Mouse (Mus musculus) neutrophil, adult 5-6 weeks (primary cell): ENCODE data around the gene Egflam. TPM values are rescaled to one million over a fixed set of nuclear protein-coding genes. Genes with fewer than 3 reads are reported as not detected.

ENCODE experiments used
- ATAC-seq: fragments of 151-379, 151-347 bp; 2 replicates; pipeline ENCODE4 v1.8.0; 2017; ENCODE audit warnings: mild to moderate bottlenecking, moderate TSS enrichment; ENCODE audit not compliant: insufficient number of reproducible peaks, poor library complexity, low FRiP score, severe bottlenecking; ENCODE audit errors: extremely low read depth
- total RNA-seq: library from RNA; stranded (forward); fragments of 200-1000 nt; gene quantifications from 2 replicates; pipeline ENCODE4 v1.2.3, GENCODE M21; 2017

Egflam gene
- total RNA-seq, 1 experiment from 2014 or later, result not detected

DNA sequence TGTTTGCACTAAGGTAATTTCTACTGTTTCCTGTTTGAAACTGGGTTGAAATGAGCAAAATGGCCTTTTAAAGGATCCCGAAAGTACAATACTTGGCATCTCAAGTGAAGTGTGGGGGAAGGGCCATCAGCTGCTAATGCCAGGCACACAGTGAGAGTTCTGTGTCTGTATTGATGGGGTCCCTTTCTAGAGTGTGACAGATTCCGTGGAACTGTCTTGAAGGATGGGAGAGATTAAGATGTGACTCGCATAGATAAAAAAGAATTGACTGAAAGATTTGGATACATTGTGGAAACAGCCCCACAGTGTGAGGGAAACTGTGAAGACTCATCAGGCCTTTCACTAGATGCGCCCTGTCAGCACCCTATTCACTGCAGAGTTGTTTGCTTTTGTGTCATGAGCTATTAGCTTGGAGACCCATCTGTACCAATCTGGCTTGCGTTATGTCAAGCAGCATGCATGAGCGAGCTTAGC is 203.4 kb downstream of the Egflam start:
- no peak for ATAC-seq

DNA sequence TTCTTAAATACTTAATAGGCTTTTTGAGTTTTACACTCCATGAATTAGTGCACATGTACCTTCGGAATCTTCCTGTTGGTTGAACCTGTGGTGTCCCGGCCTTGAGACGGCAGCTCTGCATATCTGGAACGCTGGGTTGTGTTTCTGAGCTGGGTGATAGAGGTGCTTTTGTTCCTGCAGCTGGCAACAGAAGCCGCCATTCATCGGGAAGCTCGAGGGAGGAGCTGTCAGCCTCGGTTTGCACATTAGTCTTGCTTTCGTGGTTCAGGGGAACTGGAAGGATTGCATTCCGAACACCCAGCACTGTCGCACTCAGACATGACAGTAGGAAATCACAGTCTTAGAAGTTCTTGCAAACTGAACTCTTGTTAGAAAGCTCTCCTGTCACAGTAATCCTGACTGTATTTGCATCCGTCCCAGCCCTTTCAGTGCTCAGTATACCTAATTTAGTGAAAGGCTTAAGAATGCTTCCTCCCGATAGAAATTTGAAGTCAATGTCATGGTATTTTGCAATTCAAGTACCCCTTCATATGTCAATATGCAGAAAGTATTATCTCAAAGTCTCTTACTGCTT is 204.0 kb downstream of the Egflam start:
- ATAC-seq, result no peak

DNA sequence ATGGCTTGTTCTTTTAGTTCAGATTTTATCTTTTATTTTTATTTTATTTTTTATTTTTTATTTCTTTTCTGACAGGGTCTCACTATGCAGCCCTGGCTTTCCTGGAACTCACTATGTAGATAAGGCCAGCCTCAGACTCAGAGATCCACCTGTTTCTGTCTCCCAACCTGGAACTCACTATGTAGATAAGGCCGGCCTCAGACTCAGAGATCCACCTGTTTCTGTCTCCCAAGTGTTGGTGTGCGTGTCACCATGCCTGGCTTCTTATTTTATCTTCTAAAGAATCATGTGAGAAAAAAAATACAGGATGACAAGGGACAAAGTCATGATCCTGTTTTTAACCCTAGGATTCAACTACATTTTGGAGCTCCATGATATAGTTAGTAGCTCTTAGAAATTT is 205.6 kb downstream of the Egflam start:
- no peak for ATAC-seq

DNA sequence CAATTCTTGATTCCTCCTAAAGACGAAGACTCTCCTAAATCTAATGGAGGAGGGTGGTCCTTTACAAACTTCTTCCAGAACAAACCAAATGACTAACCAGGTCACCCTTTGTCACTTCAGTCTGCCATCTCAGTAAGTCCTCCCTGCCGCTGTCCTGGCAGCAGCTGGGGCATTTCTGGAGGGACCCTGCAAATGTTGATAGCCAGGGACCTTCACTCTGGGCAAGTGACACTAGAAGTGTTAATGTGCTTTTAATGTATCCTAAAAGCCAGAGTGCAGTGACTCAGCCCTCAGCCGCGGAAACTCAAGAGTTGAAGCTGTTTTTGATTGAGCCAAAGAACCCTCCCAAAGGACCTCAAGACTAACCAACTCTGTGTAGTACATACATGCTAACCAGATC is 207.1 kb downstream of the Egflam start:
- ATAC-seq, result no peak

DNA sequence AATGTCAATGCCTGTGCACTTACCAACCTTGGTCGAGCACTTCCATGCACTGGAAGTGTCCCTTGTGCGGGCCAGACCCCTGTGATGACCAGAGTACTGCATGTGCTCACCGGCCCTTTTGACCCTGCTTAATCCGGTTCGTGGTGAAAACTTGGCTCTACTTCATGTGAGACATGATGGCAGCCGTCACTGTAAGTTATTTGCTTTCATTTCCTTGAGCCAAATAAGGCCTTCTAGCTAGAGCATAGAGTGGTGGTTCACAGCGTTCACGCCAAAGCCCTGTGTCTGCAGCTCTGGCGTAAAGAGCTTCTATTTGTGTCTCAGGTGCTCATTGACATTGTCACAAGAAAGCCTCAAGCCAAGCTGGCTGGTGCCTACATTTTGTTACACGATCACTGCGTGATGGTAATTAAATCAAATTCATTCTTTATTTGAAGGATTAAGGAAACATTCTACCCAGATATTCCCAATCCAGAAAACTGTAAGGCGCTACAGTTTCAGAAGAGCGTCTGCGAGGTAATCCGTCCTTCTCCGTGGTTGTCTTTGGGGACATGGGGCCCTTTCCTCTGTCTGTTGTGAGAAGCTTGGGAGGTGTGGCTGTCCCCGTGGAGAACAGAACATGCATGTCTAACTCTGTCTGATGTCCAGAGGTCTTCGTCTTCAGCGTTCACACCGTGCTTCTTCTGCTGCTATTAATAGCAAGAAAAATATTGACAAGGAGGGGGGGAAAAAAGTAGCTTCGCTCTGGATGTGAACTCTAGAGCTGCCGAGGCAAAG is 208.3 kb downstream of the Egflam start:
- ATAC-seq, result no peak

DNA sequence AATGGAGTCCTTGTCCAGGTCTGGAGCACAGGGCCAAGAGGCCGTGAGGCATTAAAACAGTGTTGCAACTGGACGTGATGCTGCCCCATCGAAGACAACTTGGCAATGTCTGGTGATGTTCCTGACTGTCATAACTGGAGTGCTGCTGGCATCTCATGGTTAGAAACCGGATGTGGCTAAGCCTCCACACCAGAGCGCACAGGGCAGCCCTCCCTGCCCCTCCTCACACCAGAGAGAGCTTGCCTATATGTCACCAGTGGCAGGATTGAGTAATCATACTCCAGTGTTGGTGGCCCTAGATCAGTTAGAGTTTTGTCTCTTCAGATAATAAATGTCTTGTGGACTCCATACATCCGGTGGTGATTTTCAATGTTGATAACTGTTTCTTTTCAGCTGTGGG is 210.5 kb downstream of the Egflam start:
- no peak for ATAC-seq

DNA sequence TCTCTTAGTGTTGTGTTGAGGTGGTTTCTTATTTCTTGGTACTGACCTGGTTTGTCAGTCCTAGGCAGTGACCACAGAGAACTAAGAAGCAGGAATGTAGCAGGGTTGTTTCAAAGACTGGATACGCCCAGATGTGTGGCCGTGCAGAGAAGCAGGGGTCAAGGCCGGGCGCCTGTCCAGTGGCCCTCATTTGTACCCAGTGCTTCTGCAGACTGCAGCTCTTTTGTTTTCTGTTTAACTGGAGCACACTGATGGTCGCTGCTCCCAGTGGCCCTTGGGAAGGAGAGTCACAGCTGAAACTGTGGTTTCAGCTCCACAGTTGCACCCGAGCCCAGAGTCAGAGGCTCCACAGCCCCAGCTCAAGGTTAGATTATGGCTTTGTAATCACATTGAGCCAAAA is 217.6 kb downstream of the Egflam start:
- ATAC-seq, result no peak

DNA sequence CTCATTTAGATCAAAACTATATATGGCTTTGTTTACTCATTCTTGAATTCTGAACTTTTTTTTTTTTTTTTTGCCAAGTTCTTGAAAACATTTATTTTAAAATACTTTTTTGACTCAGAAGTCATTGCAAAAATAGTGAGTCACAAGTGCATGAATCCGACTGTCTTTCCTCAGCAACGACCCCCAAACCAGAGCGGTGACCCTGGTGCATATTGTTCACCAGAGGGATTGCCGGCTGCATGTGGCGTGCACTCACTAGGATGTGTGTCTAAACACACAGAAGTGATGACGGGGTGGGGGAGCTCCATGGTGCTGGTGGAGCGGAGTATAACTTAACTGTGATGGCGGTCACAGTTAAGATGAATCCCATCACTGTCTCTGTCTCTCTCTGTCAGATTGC is 224.4 kb downstream of the Egflam start:
- no peak for ATAC-seq

DNA sequence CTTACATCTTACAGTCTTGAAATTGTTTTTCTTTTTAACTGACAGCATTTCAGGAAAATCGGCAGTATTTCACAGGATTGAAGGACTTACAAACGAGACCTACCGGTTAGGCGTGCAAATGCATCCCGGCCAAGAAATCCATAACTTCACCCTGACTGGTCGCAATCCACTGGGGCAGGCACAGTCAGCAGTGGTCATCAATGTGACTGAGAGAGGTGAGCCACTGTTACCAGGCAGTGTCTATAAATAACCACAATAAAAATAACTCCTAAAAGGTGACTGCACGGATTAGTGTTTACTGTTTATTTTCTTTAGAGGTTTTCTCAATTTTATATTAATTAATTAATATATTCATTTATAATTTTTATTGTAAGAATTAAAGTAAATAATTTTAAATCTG is 224.8 kb downstream of the Egflam start:
- no peak for ATAC-seq

DNA sequence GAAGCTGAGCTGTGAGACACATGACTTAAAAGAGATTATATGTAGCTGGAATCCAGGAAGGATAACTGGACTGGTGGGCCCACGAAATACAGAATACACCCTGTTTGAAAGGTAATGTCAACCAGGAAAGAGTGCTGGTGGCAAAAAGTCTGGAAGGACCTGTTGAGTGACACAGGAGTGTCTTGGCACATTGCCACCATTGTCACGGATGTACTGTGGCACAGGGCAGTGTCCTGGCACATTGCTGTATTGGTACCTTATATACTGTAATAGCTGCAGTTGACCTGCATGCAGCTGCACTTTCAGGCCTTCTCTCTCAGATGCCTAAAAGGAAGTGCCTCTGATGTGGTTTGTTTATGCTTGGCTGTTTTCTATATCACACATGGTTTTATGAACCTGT is 225.3 kb downstream of the Egflam start:
- no peak for ATAC-seq

DNA sequence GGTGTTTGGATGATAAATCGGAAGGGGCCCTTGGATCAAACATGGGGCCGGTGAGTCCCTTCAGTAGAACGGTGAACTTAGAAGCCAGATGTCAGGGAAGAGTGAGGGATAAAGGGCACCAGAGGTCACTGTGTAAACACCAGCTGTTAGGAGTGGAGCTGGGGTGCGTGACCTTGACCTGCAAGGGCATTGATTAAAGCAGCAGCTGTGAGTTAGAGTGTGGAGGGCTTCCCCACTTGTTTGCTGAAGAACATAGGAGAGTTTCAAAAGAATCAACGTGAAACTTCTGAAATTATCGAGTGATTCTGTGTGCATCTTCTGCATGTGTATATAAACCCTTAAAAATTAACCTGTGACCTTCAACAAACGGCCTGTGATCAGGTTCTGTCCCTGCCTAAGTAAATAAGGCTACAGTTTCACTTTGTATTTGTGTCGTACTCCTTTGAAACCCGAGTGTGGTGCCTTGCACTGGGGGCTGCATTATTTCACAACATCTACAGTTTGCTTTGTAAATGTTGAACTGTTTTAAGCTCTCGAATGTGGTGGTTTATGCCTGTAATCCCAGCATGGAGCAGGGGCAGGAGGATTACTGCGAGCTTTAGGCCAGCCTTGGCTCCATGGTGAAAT is 230.2 kb downstream of the Egflam start:
- ATAC-seq, result no peak

DNA sequence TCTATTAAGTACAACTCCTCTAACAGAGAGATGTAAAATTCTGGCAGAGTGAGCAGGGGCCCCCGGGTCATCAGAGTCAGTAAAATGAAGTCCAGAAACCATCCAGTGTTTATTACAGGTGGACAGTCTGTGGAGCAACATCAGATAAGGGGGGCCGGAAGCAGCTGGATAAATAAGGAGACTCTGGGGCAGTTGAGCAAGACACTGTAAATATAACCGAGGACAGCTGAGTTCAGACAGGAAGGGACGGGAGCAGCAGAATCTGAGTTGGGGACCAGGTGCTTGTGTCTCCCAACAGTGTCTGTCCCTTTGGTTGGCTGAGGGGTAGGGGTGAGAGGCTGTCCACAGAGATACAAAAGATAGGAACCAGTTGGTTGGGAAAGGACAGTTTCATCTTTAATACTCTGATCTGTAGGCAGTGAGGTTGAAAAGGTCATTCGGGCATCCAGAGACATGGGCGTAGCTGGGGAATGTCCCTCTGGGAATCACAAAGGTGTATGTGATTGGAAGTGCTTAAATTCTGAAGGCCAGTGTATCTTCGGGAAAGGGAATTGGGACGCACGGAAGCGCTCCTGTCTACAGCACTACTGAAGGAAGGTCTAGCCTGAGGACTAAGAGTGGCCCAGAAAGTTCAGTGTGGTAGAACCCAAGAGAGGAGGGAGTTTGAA is 230.8 kb downstream of the Egflam start:
- no peak for ATAC-seq

DNA sequence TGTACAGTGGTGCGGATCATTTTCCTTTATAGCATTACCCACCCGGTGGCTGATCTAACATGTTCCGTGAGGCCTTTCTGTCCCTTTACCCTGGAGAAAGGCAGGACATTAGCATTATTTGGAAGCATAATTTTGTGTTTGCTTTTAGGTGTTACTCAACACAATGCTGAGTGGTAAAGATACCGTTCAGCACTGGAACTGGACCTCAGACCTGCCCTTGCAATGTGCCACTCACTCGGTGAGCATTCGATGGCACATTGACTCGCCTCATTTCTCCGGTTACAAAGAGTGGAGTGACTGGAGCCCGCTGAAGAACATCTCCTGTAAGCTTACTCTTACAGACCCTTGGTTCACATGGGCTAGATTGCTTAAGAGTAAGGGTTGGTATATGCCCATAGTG is 231.5 kb downstream of the Egflam start:
- ATAC-seq, result no peak

DNA sequence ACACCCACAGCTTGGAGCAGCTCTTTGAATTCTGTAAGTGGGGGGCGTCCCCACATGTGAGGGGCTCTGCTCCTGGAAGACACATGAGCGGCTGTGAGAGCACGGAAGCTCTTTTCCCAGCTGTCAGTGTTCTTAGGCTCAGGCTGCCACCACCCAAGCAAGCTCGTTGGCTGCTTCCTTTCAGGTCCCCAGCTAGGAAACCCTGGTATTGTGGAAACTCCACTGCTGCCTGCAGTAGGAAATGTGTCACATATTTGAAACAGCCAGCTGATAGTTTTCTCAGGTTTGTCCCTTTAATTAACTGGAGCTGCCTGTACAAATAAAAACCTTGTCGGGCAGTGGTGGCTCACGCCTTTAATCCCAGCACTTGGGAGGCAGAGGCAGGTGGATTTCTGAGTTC is 234.3 kb downstream of the Egflam start:
- no peak for ATAC-seq

DNA sequence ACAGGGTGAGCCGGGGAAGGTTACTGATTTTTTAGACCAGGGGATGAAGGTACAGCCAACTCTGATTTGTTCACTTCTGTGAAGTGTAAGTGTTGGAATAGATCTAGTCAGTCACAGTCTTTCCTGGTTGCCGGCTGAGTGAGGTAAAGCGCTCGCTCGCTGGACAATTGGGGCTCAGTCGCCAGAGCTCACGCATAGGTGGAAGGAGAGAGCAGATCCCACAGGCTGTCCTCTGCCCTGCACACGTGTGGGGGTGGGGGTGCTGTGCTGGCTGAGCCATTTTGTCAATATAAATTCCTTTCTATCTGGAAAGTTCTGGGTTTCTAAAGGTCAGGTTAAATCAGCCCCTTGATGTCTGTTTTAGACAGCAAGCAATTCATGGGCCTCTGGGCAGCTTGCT is 237.9 kb downstream of the Egflam start:
- no peak for ATAC-seq

DNA sequence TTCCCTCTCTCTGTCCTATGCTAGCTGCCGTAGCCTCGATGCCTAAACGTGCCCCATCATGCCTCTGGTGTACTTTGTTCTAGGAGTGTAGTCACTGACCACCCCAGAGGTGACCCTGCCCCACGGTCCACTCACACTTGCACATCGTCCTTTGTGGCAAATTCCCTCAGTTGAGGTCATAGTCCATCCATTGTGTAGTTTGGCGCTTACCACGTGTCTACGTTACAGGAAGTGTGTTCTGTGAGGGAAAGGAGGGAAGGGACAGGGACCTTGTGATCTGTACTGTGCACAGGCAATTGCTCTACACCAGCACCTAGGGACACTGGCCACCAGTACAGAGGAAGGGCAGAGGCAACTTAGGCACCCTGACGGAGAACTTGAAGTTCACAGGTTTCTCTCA is 238.3 kb downstream of the Egflam start:
- ATAC-seq, result no peak

DNA sequence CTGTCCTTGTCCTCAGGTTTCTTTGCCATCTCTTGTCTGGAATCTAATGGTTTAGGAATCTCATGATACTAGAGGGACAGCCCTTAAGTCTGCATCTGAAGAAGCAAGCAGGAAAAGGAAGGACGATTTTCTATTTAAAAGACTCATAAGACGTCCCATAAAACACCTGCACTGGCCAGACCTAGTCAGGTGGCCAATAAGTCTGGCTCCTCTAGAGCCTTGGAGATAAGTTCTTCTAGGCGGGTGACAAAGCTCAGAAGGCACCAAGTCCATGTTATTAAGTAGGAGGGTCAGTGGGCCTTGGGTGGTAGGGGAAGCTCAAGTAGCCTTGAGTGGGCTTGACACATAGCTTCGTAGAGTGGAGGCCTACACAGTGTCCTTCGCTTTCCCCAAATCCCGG is 240.5 kb downstream of the Egflam start:
- no peak for ATAC-seq
